Mouse (Mus musculus) cerebellum, postnatal 4 days (tissue): ENCODE measurements at regions not wholly inside any gene's neighbourhood (a gene's known extent, or its start where the extent isn't known, plus 50 kb on each side); places are given as distances from the start of the nearest gene placed in this dataset.

ENCODE experiments used
- DNase-seq, 2 experiments: peaks; one replicate each; pipeline ENCODE4 v3.0.0; 2022; ENCODE audit warnings: low spot score in 2 of 2, mixed read lengths in 1 of 2

- no peak for DNase-seq
Measured at GRCm38 (mm10) chr11:114281041-114281695, 214.3 kb upstream of the Sdk2 start.

GRCm38 (mm10) chr11:114277513-114278304, 210.9 kb upstream of the Sdk2 start:
- peak in 1 of 2 experiments; percentile 26 for DNase-seq

GRCm38 (mm10) chr11:114270358-114271072, 203.7 kb upstream of the Sdk2 start:
- no peak for DNase-seq

GRCm38 (mm10) chr11:114261959-114262358, 195.1 kb upstream of the Sdk2 start:
- no peak for DNase-seq

- no peak for DNase-seq
Measured at GRCm38 (mm10) chr11:114258218-114258617, 191.4 kb upstream of the Sdk2 start.

- DNase-seq, result no peak
Measured at GRCm38 (mm10) chr11:114257756-114258155, 190.9 kb upstream of the Sdk2 start.

GRCm38 (mm10) chr11:114257061-114257460, 190.2 kb upstream of the Sdk2 start:
- DNase-seq, result no peak

- no peak for DNase-seq
Measured at GRCm38 (mm10) chr11:114254344-114254743, 187.5 kb upstream of the Sdk2 start.

- DNase-seq, result peak in 1 of 2 experiments; percentile 35
Measured at GRCm38 (mm10) chr11:114251614-114252013, 184.8 kb upstream of the Sdk2 start.

GRCm38 (mm10) chr11:114249215-114249614, 182.4 kb upstream of the Sdk2 start:
- DNase-seq, result no peak

- no peak for DNase-seq
Measured at GRCm38 (mm10) chr11:114248261-114248898, 181.5 kb upstream of the Sdk2 start.

GRCm38 (mm10) chr11:114239311-114239803, 172.5 kb upstream of the Sdk2 start:
- no peak for DNase-seq

GRCm38 (mm10) chr11:114238801-114239200, 172.0 kb upstream of the Sdk2 start:
- no peak for DNase-seq

GRCm38 (mm10) chr11:114238316-114238715, 171.5 kb upstream of the Sdk2 start:
- no peak for DNase-seq

GRCm38 (mm10) chr11:114234542-114234910, 167.7 kb upstream of the Sdk2 start:
- DNase-seq, result no peak

- DNase-seq, result no peak
Measured at GRCm38 (mm10) chr11:114233636-114234541, 167.0 kb upstream of the Sdk2 start.

GRCm38 (mm10) chr11:114231841-114232240, 165.0 kb upstream of the Sdk2 start:
- DNase-seq, result no peak

GRCm38 (mm10) chr11:114229763-114230162, 162.9 kb upstream of the Sdk2 start:
- no peak for DNase-seq

- DNase-seq, result no peak
Measured at GRCm38 (mm10) chr11:114229196-114229595, 162.3 kb upstream of the Sdk2 start.

- DNase-seq, result no peak
Measured at GRCm38 (mm10) chr11:114226553-114226952, 159.7 kb upstream of the Sdk2 start.

- no peak for DNase-seq
Measured at GRCm38 (mm10) chr11:114224706-114225105, 157.9 kb upstream of the Sdk2 start.
